Mouse (Mus musculus) ES-Bruce4 (cell line): Measurements from ENCODE around the gene Zfp991.
"Not testable (repeated sequence)": the region's sequence is repeated elsewhere in the genome, so short reads cannot be mapped to it uniquely, and the experiment has no call there.

Source experiments
- CTCF ChIP-seq: IDR thresholded peaks from one replicate; pipeline ENCODE4 v1.8.1; 2011; ENCODE audit warnings: low read depth, low read length
- EP300 ChIP-seq: IDR thresholded peaks from 2 replicates; pipeline ENCODE4 v1.6.1; 2011; ENCODE audit warnings: low read depth, low read length; ENCODE audit not compliant: insufficient read depth
- POLR2A ChIP-seq: IDR thresholded peaks from one replicate; pipeline ENCODE4 v1.8.1; 2011; ENCODE audit warnings: low read length; ENCODE audit not compliant: insufficient read depth

DNA sequence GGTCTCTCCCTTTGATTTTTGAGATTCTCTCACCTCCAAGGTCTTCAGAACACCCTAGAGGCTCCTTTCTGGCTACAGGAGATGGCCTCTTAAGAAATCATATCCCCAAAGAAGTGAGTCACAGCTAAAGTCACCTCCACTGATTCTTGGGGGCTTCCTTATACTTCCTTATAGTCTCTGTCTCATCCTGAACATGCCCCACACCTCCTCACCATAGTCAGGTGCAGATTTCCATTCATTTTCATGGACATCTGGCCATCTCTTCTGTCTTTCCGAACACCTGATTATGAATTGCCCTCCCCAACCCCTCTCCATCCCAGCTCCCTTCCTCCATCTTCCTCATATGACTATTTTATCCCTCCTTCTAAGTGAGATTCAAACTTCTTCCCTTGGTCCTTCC lies 9.6 kb upstream of the Zfp991 start:
- not testable (repeated sequence) for TF ChIP-seq POLR2A, EP300, CTCF
